Mouse (Mus musculus) ES-Bruce4 (cell line): ENCODE data around the gene Nudt21. TPM values are rescaled to one million over a fixed set of nuclear protein-coding genes. Genes with fewer than 3 reads are reported as not detected.

Experiments
- H3K27ac ChIP-seq: 2 replicates; pipeline ENCODE4 v1.5.1; 2012; ENCODE audit warnings: low read length, inconsistent platforms; ENCODE audit not compliant: insufficient read depth
- H3K27me3 ChIP-seq: 2 replicates; pipeline ENCODE4 v1.6.1; 2012; ENCODE audit warnings: mild to moderate bottlenecking, low read length, inconsistent platforms; ENCODE audit not compliant: control insufficient read depth, poor library complexity, insufficient read depth, severe bottlenecking
- H3K36me3 ChIP-seq: 2 replicates; pipeline ENCODE4 v1.6.1; 2012; ENCODE audit warnings: inconsistent platforms, mild to moderate bottlenecking, low read length, moderate library complexity; ENCODE audit not compliant: control insufficient read depth, poor library complexity, insufficient read depth, severe bottlenecking
- H3K4me1 ChIP-seq: one replicate; pipeline ENCODE4 v1.8.1; 2011; ENCODE audit warnings: low read length; ENCODE audit not compliant: control insufficient read depth, insufficient read depth
- H3K4me3 ChIP-seq: 2 replicates; pipeline ENCODE4 v1.5.1; 2011; ENCODE audit warnings: low read depth, mild to moderate bottlenecking, low read length
- H3K9ac ChIP-seq: 2 replicates; pipeline ENCODE4 v1.6.1; 2012; ENCODE audit warnings: low read depth, mild to moderate bottlenecking, inconsistent platforms; ENCODE audit not compliant: poor library complexity, severe bottlenecking
- H3K9me3 ChIP-seq: replicated peaks from 2 replicates; pipeline ENCODE4 v1.6.1; 2012; ENCODE audit warnings: mild to moderate bottlenecking, low read length, inconsistent platforms; ENCODE audit not compliant: control insufficient read depth, poor library complexity, insufficient read depth, severe bottlenecking
- CTCF ChIP-seq: IDR thresholded peaks from one replicate; pipeline ENCODE4 v1.8.1; 2011; ENCODE audit warnings: low read depth, low read length
- EP300 ChIP-seq: IDR thresholded peaks from 2 replicates; pipeline ENCODE4 v1.6.1; 2011; ENCODE audit warnings: low read depth, low read length; ENCODE audit not compliant: insufficient read depth
- POLR2A ChIP-seq: IDR thresholded peaks from one replicate; pipeline ENCODE4 v1.8.1; 2011; ENCODE audit warnings: low read length; ENCODE audit not compliant: insufficient read depth
- polyA plus RNA-seq: library from polyadenylated mRNA; stranded (reverse); fragments of >200 nt; gene quantifications from 2 replicates; pipeline ENCODE4 v1.2.4, GENCODE M21; 2011; ENCODE audit warnings: low read depth; ENCODE audit not compliant: missing spikeins, insufficient read depth, insufficient read length

The Nudt21 gene
- polyA plus RNA-seq, 1 experiment: 233 TPM

DNA sequence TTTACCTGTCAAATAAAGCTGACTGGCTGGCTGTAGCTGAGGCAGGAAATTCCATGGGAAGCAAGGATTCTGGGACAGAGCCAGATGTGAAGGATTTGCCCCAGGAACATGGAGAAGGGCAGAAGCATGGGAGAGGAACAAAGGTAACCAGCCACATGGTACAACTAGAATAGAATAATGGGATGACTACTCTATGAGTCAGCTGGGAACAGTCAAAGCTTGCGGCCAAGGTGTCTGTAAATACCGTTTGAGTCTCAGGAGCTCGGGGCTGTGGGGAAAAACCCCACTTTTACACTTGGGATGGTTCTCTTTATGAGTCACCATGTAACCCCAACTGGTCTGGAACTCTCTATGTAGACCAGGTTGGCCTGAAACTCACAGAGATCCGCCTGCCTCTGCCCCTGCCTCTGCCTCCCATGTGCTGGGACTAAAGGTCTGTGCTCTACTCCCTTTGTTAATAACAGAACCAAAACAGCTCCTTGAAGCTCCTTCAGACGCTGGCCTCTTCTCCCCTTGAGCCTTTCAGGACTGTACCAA, 55.1 kb downstream of the Nudt21 start:
- H3K27ac ChIP-seq: no peak overlapping the region
- TF ChIP-seq POLR2A (no peak), EP300 (no peak), CTCF (no peak)
- H3K9ac ChIP-seq: no peak overlapping the region
- no peaks in the 10 kb centered on the region for H3K27me3 ChIP-seq
- no peaks in the 10 kb centered on the region for H3K9me3 ChIP-seq
- H3K36me3 ChIP-seq: no peaks in the 10 kb centered on the region
- H3K4me1 ChIP-seq: no peaks in the 10 kb centered on the region
- H3K4me3 ChIP-seq: no peak overlapping the region

DNA sequence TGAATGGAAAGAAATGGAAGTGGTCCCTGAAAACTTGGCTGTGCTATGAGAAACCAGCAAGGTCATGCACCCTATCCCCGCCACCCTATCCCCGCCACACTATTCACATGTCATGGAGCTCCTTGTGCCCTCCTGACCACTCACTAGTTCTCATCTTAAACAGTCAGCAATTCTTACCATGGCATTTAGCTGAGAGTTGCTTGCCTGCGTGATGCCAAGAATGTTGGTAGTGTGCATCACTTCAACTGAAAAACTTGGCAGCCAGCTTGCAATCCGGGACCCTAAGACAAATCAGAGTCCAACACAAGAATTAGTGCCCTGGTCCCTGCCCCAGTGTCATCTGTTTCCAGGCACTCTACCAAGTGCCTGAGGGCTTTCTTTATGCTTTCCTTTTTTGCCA, 56.7 kb downstream of the Nudt21 start:
- peaks cover 3% of the 10 kb centered on the region for H3K36me3 ChIP-seq
- H3K4me3 ChIP-seq: no peak overlapping the region
- H3K4me1 ChIP-seq: no peaks in the 10 kb centered on the region

GRCm38 (mm10) chr8:93976446-93977211, 60.2 kb downstream of the Nudt21 start:
- H3K27ac ChIP-seq: no peak overlapping the region
- no peaks in the 10 kb centered on the region for H3K27me3 ChIP-seq
- H3K4me3 ChIP-seq: no peak overlapping the region
- no peak for TF ChIP-seq POLR2A
- no peak for TF ChIP-seq EP300
- TF ChIP-seq CTCF: no peak
- no peaks in the 10 kb centered on the region for H3K9me3 ChIP-seq
- no peaks in the 10 kb centered on the region for H3K4me1 ChIP-seq
- peaks cover 3% of the 10 kb centered on the region for H3K36me3 ChIP-seq
- no peak overlapping the region for H3K9ac ChIP-seq

More for the DNA sequence above, 56.7 kb downstream of the Nudt21 start:
- Histone ChIP-seq H3K27ac (no peak overlapping the region), H3K27me3 (no peaks in the 10 kb centered on the region), H3K9ac (no peak overlapping the region), H3K9me3 (no peaks in the 10 kb centered on the region)
- TF ChIP-seq EP300 (no peak), CTCF (no peak), POLR2A (no peak)

GRCm38 (mm10) chr8:93975358-93975757, 61.5 kb downstream of the Nudt21 start:
- H3K27me3 ChIP-seq: no peaks in the 10 kb centered on the region
- no peaks in the 10 kb centered on the region for H3K4me1 ChIP-seq
- no peaks in the 10 kb centered on the region for H3K9me3 ChIP-seq
- no peak overlapping the region for H3K27ac ChIP-seq
- H3K9ac ChIP-seq: no peak overlapping the region
- no peak overlapping the region for H3K4me3 ChIP-seq
- peaks cover 3% of the 10 kb centered on the region for H3K36me3 ChIP-seq
- TF ChIP-seq CTCF (no peak), POLR2A (no peak), EP300 (no peak)

- H3K9ac ChIP-seq: no peak overlapping the region
- peaks cover 3% of the 10 kb centered on the region for H3K36me3 ChIP-seq
- TF ChIP-seq POLR2A (no peak), EP300 (no peak), CTCF (no peak)
- no peaks in the 10 kb centered on the region for H3K9me3 ChIP-seq
- H3K27ac ChIP-seq: no peak overlapping the region
- H3K4me3 ChIP-seq: no peak overlapping the region
- no peaks in the 10 kb centered on the region for H3K4me1 ChIP-seq
- no peaks in the 10 kb centered on the region for H3K27me3 ChIP-seq
Measured at GRCm38 (mm10) chr8:93974602-93975186, 62.1 kb downstream of the Nudt21 start.

- Histone ChIP-seq H3K4me3 (no peak overlapping the region), H3K9ac (no peak overlapping the region), H3K27me3 (no peaks in the 10 kb centered on the region), H3K36me3 (peaks cover 3% of the 10 kb centered on the region), H3K4me1 (no peaks in the 10 kb centered on the region), H3K9me3 (no peaks in the 10 kb centered on the region), H3K27ac (no peak overlapping the region)
- TF ChIP-seq POLR2A (no peak), EP300 (no peak), CTCF (no peak)
Measured at GRCm38 (mm10) chr8:93973831-93974375, 62.9 kb downstream of the Nudt21 start.
